Mouse (Mus musculus): ENCODE results near the gene Enpp4.
A peak's percentile ranks its signal among the peaks of the same experiment; 100 is the strongest.

- TF ChIP-seq POLR2A (IDR thresholded peaks at IDR 0.05; ENCODE audit: low read depth, low read length) (no peak), CTCF (IDR thresholded peaks at IDR 0.05; ENCODE audit: extremely low read depth, insufficient read length, insufficient replicate concordance, low read depth, low read length) (peak; percentile 88; the same call in 1 of the 2 replicates)
Measured at GRCm38 (mm10) chr17:44130429-44130828, 24.8 kb upstream of the Enpp4 start.
